Mouse (Mus musculus): Measurements from ENCODE around the gene Vmn2r10. TPM values are rescaled to one million over a fixed set of nuclear protein-coding genes. Genes with fewer than 3 reads are reported as not detected.

Gene Vmn2r10
- total and polyA plus RNA-seq, 3 experiments: 0.06 TPM; not detected in 2

Other genes starting within 250 kb of the Vmn2r10 start
- gene Rnf212, start 231.5 kb downstream of the Vmn2r10 start, total RNA-seq (2012; rRNA removed): not detected in 2 replicates
- gene Rnf212, start 231.5 kb downstream of the Vmn2r10 start, total RNA-seq (2014; rRNA removed): not detected in 2 replicates
- gene Rnf212, start 231.5 kb downstream of the Vmn2r10 start, polyA plus RNA-seq (2012; ENCODE audit: insufficient read length, low read depth): not detected in 2 replicates
- not detected in 2 replicates for gene Tmed11, start 211.2 kb downstream of the Vmn2r10 start, total RNA-seq (2012; rRNA removed)
- gene Tmed11, start 211.2 kb downstream of the Vmn2r10 start, total RNA-seq (2014; rRNA removed): not detected in 2 replicates
- gene Tmed11, start 211.2 kb downstream of the Vmn2r10 start, polyA plus RNA-seq (2012; ENCODE audit: insufficient read length, low read depth): not detected in 2 replicates
- gene Vmn2r8, start 197.7 kb downstream of the Vmn2r10 start, total RNA-seq (2012; rRNA removed): not detected in 2 replicates
- not detected in 2 replicates for gene Vmn2r8, start 197.7 kb downstream of the Vmn2r10 start, total RNA-seq (2014; rRNA removed)
- gene Vmn2r8, start 197.7 kb downstream of the Vmn2r10 start, polyA plus RNA-seq (2012; ENCODE audit: insufficient read length, low read depth): not detected in 2 replicates
- gene Vmn2r9, start 153.9 kb downstream of the Vmn2r10 start, total RNA-seq (2012; rRNA removed): not detected in 2 replicates
- not detected in 2 replicates for gene Vmn2r9, start 153.9 kb downstream of the Vmn2r10 start, total RNA-seq (2014; rRNA removed)
- not detected in 2 replicates for gene Vmn2r9, start 153.9 kb downstream of the Vmn2r10 start, polyA plus RNA-seq (2012; ENCODE audit: insufficient read length, low read depth)
- gene Vmn2r11, start 53.0 kb upstream of the Vmn2r10 start, total RNA-seq (2012; rRNA removed): not detected in 2 replicates
- not detected in 2 replicates for gene Vmn2r11, start 53.0 kb upstream of the Vmn2r10 start, total RNA-seq (2014; rRNA removed)
- gene Vmn2r11, start 53.0 kb upstream of the Vmn2r10 start, polyA plus RNA-seq (2012; ENCODE audit: insufficient read length, low read depth): not detected in 2 replicates
- gene Vmn2r12, start 91.4 kb upstream of the Vmn2r10 start, total RNA-seq (2012; rRNA removed): not detected in 2 replicates
- not detected in 2 replicates for gene Vmn2r12, start 91.4 kb upstream of the Vmn2r10 start, total RNA-seq (2014; rRNA removed)
- gene Vmn2r12, start 91.4 kb upstream of the Vmn2r10 start, polyA plus RNA-seq (2012; ENCODE audit: insufficient read length, low read depth): not detected in 2 replicates
- gene Vmn2r13, start 185.7 kb upstream of the Vmn2r10 start, total RNA-seq (2012; rRNA removed): not detected in 2 replicates
- not detected in 2 replicates for gene Vmn2r13, start 185.7 kb upstream of the Vmn2r10 start, total RNA-seq (2014; rRNA removed)
- not detected in 2 replicates for gene Vmn2r13, start 185.7 kb upstream of the Vmn2r10 start, polyA plus RNA-seq (2012; ENCODE audit: insufficient read length, low read depth)
- not detected in 2 replicates for gene Vmn2r14, start 218.2 kb upstream of the Vmn2r10 start, total RNA-seq (2012; rRNA removed)
- not detected in 2 replicates for gene Vmn2r14, start 218.2 kb upstream of the Vmn2r10 start, total RNA-seq (2014; rRNA removed)
- not detected in 2 replicates for gene Vmn2r14, start 218.2 kb upstream of the Vmn2r10 start, polyA plus RNA-seq (2012; ENCODE audit: insufficient read length, low read depth)

Measured in CH12.LX (cell line).